Mouse (Mus musculus) R1 (cell line): ENCODE results near the gene Slc12a5.

ENCODE experiments used
- DNase-seq: peaks from one replicate; pipeline ENCODE4 v3.0.0-alpha.2; 2018; ENCODE audit warnings: low read depth, low spot score

The Slc12a5 gene

GRCm38 (mm10) chr2:164979749-164980148 is 19.1 kb downstream of the Slc12a5 start:
- peak; percentile 70 for DNase-seq

- no peak for DNase-seq
Measured at GRCm38 (mm10) chr2:164985962-164986361, 25.4 kb downstream of the Slc12a5 start.

DNA sequence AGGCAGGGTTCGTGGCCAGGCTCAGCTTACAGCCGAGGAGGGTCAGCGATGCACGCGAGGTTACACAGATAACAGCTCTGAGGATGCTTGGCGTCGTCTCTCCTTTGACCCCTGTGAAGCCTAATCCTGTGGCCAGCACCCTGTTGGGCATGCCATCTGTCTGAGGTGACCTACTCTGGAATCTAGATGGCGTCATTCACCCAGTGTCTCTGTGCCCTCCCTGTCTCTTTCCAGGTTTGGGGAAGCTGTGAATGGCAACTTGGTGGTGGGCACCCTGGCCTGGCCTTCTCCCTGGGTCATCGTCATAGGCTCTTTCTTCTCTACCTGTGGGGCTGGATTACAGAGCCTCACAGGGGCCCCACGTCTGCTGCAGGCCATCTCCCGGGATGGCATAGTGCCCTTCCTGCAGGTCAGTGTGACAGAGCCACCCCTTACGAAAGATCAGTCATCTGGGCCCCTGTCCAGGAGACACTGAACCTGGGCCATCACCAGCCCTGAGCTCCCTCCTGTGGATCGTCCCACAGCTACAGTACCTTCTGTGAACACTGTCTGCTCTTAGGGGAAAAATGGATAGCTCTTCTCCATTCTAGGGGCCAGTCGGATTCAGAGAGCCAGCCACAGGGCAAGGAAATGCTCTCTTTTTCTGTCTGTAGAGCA is 25.9 kb downstream of the Slc12a5 start:
- DNase-seq, result no peak

- no peak for DNase-seq
Measured at GRCm38 (mm10) chr2:164988777-164989176, 28.2 kb downstream of the Slc12a5 start.

DNA sequence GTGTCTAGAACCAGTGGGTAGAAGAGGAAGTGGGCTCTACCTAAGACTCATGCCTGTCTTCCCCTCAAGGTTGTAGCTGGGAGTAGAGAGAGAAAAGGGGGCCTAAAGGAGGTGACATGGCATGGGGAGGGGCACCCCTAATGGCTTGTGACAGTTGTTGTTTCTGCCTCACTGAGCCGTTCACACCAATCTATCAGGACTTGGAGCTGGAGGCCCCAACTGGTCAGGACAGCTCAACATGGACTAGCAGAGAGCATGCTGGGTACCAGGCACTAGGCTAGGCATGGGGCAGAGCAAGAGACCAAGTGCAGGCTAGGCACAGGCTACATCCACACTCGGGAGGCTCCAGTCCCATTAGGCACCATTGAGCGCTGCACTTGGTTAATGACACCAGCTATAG is 30.5 kb downstream of the Slc12a5 start:
- no peak for DNase-seq

DNA sequence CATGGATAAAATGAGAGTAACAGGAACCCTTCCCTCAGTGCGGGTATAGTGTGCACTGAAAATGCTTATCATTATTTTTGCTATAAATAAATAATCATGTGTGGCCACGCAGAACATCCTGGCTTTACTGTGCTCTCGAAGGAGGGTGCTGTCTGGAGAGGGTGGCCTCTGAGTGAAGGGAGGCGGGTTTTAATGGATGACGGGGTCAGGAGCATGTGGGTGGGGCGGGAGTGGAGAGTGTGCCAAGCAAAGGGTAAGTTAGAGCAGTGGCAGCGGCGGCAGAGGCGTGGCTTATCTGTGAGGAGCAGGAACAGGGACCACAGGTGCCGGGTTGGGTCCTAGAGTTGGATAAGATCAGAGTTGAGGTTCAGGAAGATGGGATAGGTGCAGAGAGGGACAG is 31.2 kb downstream of the Slc12a5 start:
- no peak for DNase-seq

DNA sequence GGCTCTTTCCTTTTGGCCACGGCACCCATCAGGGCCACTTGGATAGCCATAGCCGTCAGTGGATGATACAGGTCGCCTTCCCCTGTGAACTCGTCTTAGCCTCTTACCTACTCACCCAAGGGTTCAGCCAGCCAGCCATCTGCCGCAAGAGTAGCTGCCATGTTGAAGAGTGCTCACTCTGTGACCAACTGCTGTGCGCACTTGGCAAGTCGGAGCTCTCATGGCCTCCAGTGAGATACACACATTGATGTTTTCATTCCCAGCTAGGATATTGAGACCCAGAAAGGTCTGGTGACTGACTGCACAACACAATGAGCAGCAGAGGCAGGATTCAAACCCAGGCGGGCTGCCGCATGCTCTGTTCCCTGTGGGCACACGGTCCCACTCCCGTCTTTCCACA is 33.6 kb downstream of the Slc12a5 start:
- DNase-seq, result no peak

DNA sequence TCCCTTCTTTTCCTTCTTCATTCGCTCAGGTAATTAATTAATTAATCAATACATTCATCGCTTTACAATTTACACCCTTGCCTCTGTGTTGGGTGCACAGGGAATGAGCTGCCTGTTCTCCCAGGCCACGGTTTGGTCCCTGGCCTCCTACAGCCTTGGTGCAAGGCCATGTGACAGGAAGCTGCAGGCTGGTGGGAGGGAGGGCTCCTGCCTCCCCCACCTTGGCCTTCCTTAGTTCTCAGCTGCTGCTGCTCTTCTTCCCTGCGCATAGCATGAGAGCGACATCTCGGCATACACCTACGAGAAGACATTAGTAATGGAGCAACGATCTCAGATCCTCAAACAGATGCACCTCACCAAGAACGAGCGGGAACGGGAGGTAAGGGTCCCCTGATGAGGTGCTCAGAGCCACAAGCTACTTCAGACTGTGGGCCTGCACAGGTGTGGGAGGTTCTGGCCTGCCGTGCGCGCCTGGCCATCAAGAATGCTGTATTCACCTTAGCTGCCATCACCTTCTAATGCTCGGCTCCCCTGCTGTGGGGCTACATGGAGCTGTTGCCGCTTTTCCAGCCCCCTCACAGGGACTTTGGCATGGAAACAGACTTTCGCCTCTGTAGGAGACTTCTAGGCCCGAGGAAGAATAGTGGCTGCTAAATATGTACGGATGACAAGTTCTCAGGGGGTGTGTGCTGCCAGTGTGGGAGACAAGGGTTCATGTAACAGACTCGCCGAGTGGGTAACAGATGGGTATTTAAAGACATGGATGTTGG is 34.2 kb downstream of the Slc12a5 start:
- no peak for DNase-seq

- DNase-seq, result no peak
Measured at GRCm38 (mm10) chr2:164995976-164996375, 35.4 kb downstream of the Slc12a5 start.

DNA sequence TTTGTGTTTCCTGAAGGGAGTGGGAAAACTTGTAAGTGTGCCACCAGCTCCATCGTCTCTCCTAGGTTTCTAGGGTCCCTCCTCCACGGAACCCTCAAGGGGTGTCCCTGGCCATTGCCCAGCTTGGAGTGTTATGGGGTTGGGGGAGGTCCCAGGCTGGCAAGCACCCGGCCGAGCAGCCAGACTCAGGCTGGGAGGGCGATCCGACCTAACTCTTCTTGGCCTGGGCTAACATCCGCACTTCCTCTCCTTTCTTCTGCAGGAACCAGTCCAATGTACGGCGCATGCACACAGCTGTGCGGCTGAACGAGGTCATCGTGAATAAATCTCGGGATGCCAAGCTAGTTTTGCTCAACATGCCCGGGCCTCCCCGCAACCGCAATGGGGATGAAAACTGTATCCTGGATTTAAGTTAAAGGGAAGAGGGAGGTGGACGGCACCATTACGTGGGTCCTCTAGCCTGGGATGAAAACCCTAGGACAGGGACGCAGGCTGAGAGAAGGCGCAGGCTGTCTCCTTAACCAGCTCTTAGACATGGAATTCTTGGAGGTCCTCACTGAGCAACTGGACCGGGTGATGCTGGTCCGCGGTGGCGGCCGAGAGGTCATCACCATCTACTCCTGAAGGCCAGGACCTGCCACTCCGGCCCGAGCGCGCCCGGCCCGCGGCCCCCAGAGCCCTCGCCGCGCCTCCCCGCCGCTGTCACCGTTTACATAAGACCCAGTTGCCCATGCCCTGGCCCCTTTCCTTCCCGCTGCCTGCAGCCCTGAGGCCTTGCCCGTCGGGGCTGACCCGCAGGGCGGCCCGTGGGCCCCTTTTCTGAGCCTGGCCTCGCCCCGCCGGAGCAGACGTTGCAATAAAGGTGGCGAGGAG is 36.5 kb downstream of the Slc12a5 start:
- no peak for DNase-seq

DNA sequence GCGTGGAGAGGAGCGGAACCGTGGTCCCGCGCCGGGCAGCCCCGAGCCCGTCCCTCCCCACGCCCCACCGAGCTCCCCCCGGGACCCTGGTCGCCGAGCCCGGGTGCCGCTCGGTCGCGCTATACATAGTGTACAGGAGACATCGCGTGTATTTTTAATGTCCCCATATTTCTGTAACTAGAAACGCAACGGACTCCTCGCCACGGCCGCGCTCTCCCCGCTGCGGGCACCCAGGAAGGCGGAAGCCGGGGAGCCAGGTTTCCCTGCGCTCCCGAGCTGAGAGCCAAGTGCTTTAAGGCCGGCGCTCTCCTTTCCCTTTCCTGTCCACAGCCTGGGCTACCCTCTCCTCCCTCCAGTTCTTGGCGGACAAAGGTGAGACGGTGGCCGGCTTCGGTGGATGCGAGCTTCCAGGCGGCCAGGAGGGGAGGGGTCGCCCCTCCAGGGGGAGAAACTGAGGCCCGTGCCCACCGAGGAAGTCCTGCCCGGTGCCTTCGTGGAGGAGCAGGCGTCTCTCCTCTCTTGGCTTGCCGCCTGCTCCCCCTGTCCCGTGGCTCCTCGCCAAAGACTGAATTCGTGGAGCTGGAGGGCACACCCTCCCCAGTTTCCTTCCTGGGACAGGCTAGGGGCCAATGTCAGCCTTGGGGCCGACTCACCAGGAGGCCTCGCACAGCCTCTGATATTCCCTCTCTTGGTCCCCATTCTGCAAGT is 37.3 kb downstream of the Slc12a5 start:
- no peak for DNase-seq

DNA sequence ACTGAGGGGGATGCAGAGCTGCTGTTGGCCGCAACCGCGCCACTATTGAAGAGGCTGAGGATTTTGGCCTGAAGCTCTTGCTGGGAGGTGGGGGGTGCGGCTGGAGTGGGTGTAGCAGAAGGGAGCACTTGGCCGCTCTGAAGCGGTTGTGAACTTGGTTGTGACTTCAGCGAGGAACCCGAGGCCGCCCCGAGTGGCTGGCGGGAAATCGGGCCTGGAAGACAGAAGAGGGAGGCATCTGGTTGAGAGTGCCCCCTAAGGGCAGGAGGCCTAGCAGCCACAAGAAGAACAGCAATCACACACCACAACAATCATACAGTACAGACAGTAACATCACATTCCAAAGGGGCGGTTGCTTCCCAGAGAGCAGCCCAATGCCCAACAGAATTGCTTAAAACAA is 41.4 kb downstream of the Slc12a5 start:
- DNase-seq, result peak; percentile 46

DNA sequence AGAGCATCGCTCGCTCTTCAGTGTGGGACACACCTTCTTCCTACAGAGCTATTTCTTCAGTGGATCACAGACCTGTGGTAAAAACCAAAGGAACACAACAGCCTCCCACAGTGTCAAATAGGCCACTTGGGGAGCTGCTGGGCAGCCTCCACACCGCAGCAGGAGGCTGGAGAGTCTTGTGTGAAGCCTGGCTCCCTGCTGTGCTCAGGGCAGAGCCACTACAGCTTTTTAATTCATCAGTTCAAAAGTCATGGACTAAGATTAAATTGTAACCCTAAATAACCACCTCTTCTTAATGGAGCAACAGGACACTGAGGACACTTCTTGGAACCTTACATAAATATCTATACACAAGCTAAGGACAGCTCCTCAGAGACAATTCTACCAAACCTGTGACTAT is 42.5 kb downstream of the Slc12a5 start:
- DNase-seq, result no peak

GRCm38 (mm10) chr2:165004237-165004636 is 43.6 kb downstream of the Slc12a5 start:
- DNase-seq, result no peak

DNA sequence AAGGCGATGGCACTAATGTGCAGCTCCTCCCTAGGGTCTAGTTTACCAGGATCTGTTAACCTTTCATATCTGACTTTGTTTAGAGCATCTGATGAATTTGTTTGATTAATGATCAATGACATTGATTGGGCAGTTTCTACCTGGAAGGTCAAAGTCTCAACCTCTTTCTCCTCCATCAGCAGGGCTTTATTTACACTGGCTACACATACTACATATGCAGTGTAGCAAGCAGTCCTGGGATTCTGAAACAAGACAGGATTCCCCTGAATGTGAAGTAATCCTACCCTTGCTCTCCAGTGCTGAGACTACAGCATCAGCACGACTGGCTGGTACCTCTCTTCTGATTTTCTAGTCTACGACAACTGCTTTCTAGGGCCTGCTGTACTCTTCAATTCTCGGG is 46.2 kb downstream of the Slc12a5 start:
- DNase-seq, result no peak

- DNase-seq, result no peak
Measured at GRCm38 (mm10) chr2:165007986-165008385, 47.4 kb downstream of the Slc12a5 start.

DNA sequence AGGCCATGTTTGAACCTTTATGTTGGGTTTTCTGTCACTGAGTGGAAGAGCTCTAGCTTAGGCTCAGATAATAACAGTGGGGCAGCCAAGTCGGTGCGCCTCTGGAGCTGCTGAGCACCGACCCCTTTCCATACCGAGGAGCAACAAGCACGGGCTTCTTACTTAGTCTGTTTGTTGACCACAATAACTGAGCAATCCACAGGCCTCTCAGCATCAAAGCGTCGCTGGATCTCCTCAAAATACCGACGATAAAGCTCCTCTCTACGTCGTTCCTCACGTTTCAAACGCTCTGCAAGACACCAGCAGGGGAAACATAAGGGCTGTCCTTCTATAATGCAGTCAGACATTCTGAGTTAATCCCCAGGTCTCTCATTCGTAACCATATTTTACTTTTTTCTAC is 48.6 kb downstream of the Slc12a5 start:
- DNase-seq, result no peak

- DNase-seq, result no peak
Measured at GRCm38 (mm10) chr2:165009581-165009980, 49.0 kb downstream of the Slc12a5 start.

GRCm38 (mm10) chr2:165010351-165010750 is 49.7 kb downstream of the Slc12a5 start:
- no peak for DNase-seq

DNA sequence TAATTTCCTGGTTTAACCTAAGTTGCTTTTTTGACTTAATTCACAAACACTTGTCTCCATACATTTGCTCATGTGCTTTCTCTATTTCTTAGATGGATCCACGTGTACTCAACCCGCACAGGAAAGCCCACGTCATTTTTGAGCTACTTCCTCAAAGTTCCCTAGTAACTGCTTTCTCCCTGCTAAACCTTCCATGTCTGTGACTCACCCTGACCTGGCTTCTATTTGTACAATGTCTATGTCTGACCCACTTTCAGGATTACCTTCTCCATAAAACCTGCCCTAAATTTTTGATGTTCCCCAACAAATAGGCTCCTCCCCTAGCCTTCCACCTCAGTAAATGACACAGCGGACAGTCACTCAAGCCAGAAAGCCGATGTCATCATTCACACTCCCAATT is 54.3 kb downstream of the Slc12a5 start:
- no peak for DNase-seq

GRCm38 (mm10) chr2:165020490-165020889 is 59.9 kb downstream of the Slc12a5 start:
- no peak for DNase-seq

- no peak for DNase-seq
Measured at GRCm38 (mm10) chr2:165027163-165027562, 66.6 kb downstream of the Slc12a5 start.
